Mouse (Mus musculus) mouse trophoblast stem cell (cell line): ENCODE data around the gene Wnt5a.

Source experiments
- in situ Hi-C, 2 experiments: fragments of 300-500 bp; cut with MseI, MboI; formaldehyde crosslinking; loops; 2 replicates in 1 of 2; 3 replicates in 1 of 2; pipeline ENCODE4 v1.15.1; 2025

Gene Wnt5a

GRCm38 (mm10) chr14:28504101-28505050 lies at the start of gene Wnt5a:
Gene Wnt5a (plus strand): TSS chr14:28504750.
- in situ Hi-C loops, result loop anchor here (10.0 to 25.0 kb wide), 3 partner anchors 417 to 700 kb away; no protein-coding TSS in a partner anchor

DNA sequence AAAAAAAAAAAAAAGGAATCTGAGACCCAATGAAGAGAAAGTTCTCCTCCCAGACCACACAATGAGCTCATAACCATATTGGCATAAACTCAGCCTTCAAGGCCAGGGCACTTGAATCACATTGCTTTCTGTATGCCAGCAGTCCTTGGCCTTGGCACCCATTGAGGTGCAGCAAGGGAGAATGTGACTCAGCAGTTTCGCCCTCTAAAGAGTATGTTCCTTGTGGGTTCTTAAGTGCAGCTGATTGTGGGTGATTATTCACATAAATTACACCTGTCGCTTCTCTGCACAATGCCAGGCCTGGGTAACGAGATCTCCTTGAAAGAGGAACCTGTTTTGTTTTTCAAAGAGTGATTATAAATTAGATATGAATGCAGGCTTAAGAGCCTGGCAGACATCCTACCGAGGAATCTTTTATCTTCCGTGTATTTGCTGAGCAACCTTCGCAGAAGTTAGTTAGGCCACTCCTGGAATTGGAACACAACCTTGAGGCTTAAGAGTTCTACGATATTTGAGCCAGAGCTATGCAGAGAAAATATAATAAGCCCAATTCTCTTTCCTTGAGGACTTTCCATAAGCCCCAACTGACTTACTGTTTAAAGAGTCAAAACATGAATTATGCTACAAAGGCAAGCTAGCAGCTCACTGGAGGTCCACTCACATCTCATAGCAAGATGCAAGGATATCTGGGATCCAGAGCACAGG lies 48.0 kb upstream of the Wnt5a start:
- in situ Hi-C loops, result no loop called here

- in situ Hi-C loops, result no loop called here
Observed at GRCm38 (mm10) chr14:28457428-28457827, 47.1 kb upstream of the Wnt5a start.

DNA sequence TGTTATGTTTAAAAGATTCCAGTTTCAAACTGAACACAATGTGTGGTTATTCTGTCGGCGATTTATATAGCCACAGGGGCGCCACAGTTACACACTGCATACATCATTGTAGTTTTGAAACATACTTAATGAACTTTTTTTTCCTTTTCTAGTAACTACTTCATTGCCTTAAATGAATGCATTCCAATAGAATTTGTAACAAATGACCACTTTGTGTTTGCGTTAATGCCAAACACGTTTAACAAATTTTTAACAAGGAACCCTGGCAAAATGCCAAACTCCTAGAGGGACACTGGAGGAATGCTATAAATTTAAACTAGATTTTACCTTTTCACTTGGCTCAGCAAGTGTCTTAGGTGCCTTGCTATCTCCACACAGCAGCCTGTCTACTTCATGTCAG lies 36.6 kb upstream of the Wnt5a start:
- in situ Hi-C loops, result no loop called here

DNA sequence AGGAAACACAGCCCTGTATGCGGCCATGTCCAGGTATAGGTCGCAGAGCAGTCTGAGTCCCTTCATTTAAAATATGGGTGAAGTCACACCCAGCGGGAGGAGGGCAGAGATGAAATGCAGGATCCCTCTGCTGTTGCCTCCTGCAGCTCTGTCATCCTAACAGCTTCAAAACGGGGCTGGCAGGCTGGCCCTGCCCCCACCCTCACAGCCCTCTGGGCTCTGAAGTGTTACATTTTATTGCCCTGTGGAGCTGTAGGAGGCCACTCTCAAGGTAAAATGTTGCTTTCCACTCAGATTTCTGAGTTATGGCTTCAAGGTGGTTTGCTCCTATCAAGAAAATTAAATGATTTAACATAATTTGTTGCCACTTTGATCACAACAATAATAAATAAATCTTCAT lies 34.9 kb upstream of the Wnt5a start:
- in situ Hi-C loops, result no loop called here

GRCm38 (mm10) chr14:28470212-28470611 lies 34.3 kb upstream of the Wnt5a start:
- in situ Hi-C loops, result no loop called here

GRCm38 (mm10) chr14:28475012-28475411 lies 29.5 kb upstream of the Wnt5a start:
- in situ Hi-C loops, result no loop called here

GRCm38 (mm10) chr14:28475421-28475820 lies 29.1 kb upstream of the Wnt5a start:
- in situ Hi-C loops, result no loop called here

DNA sequence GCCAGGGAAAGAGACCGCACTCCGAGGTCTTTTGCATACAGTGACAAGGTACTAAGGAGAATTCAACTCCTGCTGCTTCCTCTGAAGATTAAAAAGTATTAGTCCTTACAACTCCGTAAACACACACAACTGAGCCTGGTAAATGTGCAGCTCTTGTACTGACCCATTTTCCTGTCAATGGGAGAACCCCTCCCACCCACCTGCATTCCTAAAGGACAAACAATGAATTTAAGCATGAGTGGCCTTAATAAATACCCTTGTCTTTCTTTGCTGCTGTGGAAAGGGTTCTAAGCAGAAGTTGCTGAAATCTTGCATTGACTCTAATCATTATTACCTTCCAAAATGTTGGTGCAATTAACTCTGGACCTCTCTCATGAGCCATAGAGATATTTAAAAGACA lies 27.8 kb upstream of the Wnt5a start:
- in situ Hi-C loops, result no loop called here

DNA sequence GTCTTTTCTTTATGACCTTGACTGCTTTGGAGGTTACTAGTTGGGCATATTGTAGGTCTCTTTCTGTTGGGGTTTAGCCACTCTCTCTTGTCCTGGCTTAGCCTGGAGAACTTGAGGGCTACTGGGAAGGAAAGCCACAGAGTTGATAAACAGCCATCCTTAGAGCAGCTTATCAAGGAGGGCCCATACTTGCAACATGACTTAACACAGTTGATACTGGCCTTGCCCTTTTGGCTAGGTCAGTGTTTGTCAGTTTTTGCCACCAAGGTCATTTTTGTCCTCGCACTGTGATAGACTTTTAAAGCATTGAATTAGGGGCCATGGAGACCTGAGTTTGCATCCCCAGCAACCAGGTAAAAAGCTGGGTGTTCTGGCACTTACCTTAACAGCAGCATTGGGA lies 23.7 kb upstream of the Wnt5a start:
- in situ Hi-C loops, result no loop called here

GRCm38 (mm10) chr14:28493806-28494205 lies 10.7 kb upstream of the Wnt5a start:
- in situ Hi-C loops, result no loop called here

DNA sequence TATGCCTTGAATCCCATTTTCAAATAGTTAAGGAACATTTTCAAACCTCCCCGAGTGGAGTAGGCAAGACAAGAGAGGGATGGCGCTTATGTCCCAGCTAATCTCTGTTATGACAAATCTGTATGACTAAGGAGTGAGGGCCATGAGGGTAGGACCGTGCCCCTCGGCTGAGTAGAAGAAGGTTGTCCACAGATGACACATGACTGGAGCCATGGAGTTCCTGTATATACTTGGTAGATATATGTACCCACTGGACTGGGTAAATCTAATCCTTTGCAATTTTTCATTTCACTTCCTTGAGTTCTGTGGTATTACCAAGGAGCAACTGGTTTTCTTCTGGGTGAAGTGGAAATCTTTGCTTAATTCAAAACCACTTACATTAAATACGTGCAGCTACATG lies 10.3 kb upstream of the Wnt5a start:
- in situ Hi-C loops, result no loop called here

GRCm38 (mm10) chr14:28501216-28501878 lies 3.2 kb upstream of the Wnt5a start:
- in situ Hi-C loops, result loop anchor here (10.0 to 25.0 kb wide), 3 partner anchors 414 to 697 kb away; no protein-coding TSS in a partner anchor

- in situ Hi-C loops, result loop anchor here (10.0 to 25.0 kb wide), 3 partner anchors 416 to 698 kb away; no protein-coding TSS in a partner anchor
Observed at GRCm38 (mm10) chr14:28503276-28503675, 1.3 kb upstream of the Wnt5a start.

GRCm38 (mm10) chr14:28505051-28505585 lies 568 bp downstream of the Wnt5a start:
- in situ Hi-C loops, result loop anchor here (10.0 to 25.0 kb wide), 3 partner anchors 418 to 700 kb away; no protein-coding TSS in a partner anchor

DNA sequence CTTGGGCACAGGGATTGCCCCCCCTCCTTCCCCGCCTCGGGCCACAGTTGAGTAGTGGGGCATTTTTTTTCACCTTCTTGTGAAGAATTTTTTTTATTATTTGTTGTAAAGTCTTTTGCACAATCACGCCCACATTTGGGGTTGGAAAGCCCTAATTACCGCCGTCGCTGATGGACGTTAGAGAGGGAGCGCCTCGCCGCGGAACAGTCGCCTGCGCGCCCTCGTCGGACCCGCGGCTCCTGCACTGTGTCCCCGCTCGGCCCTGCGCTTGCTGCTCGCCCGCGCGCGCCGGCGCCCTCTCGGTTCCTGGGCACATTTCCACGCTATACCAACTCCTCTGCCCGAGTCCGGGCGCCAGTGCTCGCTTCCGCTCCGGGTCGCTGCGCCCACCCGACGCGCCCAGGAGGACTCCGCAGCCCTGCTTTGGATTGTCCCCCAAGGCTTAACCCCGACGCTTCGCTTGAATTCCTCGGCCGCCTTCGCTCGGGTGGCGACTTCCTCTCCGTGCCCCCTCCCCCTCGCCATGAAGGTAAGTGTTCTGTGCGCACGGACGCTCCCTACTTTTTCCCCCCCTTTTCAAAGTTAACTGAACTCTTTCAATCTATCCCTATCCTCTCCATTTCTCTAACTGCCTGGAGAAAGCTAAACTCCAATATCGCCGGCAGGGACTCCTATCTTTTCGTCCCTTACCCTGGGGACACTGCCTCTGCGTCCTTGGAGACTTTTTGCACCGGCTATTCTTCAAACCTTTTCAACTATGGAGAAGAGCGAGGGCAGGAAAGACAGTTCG lies 1.2 kb downstream of the Wnt5a start:
- in situ Hi-C loops, result loop anchor here (10.0 to 25.0 kb wide), 3 partner anchors 418 to 701 kb away; no protein-coding TSS in a partner anchor

GRCm38 (mm10) chr14:28506376-28506831 lies 1.9 kb downstream of the Wnt5a start:
- in situ Hi-C loops, result loop anchor here (10.0 to 25.0 kb wide), 3 partner anchors 419 to 702 kb away; no protein-coding TSS in a partner anchor

DNA sequence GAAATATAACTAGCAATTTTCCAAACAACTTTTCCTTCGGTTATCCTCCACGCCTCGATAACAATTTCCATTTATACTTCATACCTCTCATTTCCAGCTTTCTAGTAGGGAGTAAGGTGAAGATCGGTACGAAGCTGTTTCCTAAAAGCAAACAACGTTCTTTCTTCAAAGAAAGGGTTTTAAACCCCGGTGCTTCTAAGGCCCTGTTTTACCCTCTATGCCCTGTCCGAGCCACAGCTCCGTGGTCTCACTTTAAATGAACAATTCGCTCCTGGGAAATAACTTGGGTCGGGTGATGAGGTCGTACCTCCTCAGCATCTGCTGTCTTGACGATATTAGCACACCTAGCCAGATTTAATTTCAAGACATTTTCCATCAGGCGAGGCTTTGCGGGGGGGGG lies 2.5 kb downstream of the Wnt5a start:
- in situ Hi-C loops, result loop anchor here (10.0 to 25.0 kb wide), 3 partner anchors 420 to 702 kb away; no protein-coding TSS in a partner anchor

GRCm38 (mm10) chr14:28507471-28507870 lies 2.9 kb downstream of the Wnt5a start:
- in situ Hi-C loops, result loop anchor here (10.0 to 25.0 kb wide), 3 partner anchors 420 to 703 kb away; no protein-coding TSS in a partner anchor
